Mouse (Mus musculus) liver, postnatal 0 days (tissue): ENCODE results near the gene Cnst.

ENCODE experiments used
- CTCF ChIP-seq: sonication (generic); IDR thresholded peaks from 2 replicates; pipeline ENCODE4 v1.5.1; 2016; ENCODE audit warnings: antibody characterized with exemption, low read depth
- EP300 ChIP-seq: IDR thresholded peaks from 2 replicates; pipeline ENCODE4 v1.6.1; 2016; ENCODE audit warnings: antibody characterized with exemption, low read depth, mild to moderate bottlenecking

- TF ChIP-seq CTCF (no peak), EP300 (no peak)
These were observed 7.8 kb downstream of the Cnst start for GRCm38 (mm10) chr1:179553949-179554347.
